Mouse (Mus musculus) megakaryocyte-erythroid progenitor cell, adult 5-6 weeks (primary cell): Measurements from ENCODE around the gene Kcnmb4. TPM values are rescaled to one million over a fixed set of nuclear protein-coding genes. Genes with fewer than 3 reads are reported as not detected.

Experiments
- ATAC-seq: replicated peaks from 2 replicates; pipeline ENCODE4 v1.8.0; 2016; ENCODE audit warnings: mild to moderate bottlenecking, inconsistent platforms; ENCODE audit not compliant: severe bottlenecking, poor library complexity, low FRiP score, low TSS enrichment
- total RNA-seq, 2 experiments: library from RNA; stranded (forward) in 1 of 2; stranded (reverse) in 1 of 2; fragments of 200-1000, 215-1000 nt in 1 of 2; fragments of >200 nt in 1 of 2; fragmentation: Nextera tagmentation in 1 of 2; gene quantifications; 2 replicates each; pipeline ENCODE4 v1.2.3; 2014 to 2017

Gene Kcnmb4
- total RNA-seq (2014; fragmentation: Nextera tagmentation) (not detected in 2 replicates), total RNA-seq (2017) (not detected in 2 replicates)

DNA sequence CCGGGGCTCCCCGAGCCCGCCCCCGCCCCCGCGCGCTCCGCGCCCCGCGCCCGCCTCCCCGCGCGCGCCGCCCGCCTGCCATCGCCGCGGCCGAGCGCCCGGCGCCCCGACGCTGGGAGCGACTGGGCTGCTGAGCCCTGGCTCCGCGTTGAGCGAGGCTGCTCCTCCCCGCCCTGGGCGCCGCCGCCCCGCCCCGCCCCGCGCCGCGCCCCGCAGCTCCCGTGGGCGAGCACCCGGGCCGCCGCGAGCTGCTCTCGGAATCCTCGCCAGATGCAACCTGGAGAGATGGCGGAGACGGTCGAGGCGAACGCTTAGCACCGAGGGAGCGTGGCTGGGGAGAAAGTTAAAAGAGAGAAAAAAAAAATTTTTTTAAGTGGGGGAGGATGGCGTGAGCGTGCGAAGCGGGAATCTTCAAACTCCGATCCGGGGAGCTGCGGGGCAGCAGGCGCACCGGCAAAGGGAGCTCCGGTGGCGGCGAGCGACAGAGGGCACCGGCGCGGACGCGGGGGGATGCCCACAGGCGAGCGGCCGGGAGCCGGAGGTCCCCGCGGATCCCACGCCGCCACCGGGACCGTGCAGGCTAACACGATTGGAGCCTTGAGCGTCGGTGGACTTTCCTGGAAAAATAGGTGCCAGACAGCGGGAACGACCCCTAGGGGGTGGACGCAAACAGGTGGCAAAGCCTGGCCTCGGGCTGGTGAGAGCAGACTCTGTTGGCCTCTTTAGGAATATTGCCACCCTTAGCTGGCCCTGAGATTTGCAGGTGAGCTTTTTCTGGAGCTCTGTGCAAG, at the start of gene Kcnmb4:
Gene Kcnmb4, minus strand, starts transcription at position 120 of the 791 bp plus-strand sequence.
- peak; percentile 63; the same call in 1 of the 2 replicates for ATAC-seq

GRCm38 (mm10) chr10:116519588-116519987, 45.9 kb upstream of the Kcnmb4 start:
- no peak for ATAC-seq

- ATAC-seq = no peak
Observed at GRCm38 (mm10) chr10:116515590-116515989, 41.9 kb upstream of the Kcnmb4 start.

DNA sequence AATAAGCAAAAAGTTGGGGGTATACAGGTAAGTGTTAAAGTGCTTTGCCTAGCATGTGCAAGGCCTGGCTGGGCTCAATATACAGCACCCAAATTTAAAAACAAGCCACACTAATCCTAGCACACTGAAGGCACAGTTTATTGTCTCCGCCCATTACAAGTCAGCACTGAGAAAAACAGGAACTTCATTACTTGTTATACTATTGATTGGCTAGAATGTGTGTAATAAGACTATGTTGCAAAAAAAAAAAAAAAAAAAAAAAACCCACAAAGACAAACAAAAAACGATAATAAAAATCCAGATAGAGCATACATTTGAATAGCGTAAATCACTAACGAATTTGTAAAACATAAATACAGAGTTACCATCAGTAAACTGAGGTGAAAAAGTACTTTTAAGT, 41.5 kb upstream of the Kcnmb4 start:
- ATAC-seq = no peak

- peak; percentile 31; the same call in 1 of the 2 replicates for ATAC-seq
Observed at GRCm38 (mm10) chr10:116513254-116513635, 39.6 kb upstream of the Kcnmb4 start.

- ATAC-seq = no peak
Observed at GRCm38 (mm10) chr10:116512521-116513253, 39.0 kb upstream of the Kcnmb4 start.

DNA sequence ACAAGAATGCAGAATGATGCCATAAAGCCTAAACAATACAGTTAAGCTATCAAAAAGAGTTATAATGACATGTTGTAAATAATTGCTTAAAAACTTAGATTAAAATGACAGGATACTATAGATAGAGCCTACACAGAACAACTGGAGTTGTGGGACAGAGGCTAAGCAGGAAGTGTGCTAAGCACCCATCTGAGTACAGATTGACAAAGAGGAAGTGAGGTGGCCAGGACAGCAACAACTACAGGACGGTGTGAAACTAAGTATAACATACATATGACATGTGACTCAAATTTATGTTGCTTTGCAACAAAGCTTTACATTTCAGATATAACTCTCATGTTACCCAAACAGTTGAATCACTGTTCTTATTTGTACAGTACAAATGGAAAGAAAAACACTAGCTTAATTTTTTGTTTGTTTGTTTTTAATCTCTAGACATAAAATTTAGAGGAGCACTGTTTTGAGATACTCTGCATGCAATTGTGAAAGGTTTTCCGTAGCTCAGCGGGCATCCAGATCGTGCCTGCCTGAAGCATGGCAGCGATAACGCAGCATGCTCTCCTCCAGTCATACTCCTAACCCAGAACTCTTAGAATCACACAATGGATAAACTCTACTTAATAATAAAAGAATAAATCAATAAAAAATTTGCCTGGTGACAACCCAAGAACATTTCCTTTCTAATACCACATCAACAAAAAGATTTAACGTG, 31.8 kb upstream of the Kcnmb4 start:
- ATAC-seq = no peak

GRCm38 (mm10) chr10:116492768-116493167, 19.1 kb upstream of the Kcnmb4 start:
- ATAC-seq = no peak

DNA sequence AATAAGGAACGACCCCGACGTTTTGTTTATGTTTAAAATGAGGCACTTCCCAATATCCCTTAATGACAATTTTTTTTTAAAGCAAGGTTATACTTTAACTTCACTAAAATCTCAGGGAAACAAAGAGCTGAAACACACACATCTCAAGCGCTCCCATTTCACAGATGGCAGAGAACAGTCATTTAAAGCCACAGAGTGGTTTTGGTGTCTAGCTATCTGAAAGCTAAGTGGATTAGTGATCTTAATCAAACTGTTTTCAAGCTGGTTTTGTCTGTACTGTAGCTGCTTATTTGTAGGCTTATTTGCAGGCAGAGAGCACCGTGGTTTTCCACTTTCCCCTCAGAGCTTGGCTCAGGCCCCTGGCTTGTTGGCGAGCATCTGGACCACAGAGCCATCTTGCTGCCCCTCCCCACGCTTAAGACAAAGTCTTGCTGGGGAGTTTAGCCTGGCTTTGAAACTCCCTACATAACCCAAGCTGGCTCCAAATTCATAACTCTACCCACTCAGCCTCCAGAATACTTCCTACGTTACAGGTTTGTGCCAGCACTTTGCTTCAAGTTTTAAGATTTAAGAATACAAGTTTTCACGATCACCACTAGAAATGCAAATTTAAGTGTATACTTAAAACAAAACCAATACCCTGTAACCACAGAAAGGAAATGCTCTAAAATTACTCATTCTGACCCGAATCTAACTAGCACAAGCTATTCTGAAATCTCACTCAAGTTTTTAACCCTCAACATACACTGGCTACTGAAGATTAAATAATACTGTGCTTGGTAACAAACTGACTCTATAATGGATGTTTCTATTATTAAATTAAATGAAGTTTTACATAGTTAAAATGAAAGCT, 13.4 kb upstream of the Kcnmb4 start:
- no peak for ATAC-seq

DNA sequence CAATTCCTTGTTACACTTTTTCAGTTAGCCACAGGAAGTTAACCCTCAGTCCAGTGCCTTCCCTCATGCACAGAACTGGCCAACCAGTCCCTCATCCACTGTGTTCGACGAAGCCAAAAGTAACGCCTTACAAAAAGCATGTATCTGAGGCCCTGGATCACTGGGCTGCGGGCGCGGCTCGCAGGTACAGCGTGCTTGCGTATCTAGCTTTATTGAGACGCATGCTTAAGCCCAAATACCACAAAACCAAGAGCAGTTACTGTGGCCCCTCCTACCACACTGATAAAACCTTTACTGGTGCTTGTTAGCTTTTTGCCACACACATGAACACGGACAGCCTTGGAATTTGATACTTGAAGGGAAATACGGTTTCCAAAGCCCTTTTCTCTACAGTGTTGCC, 8.2 kb upstream of the Kcnmb4 start:
- peak; percentile 98 for ATAC-seq

GRCm38 (mm10) chr10:116480988-116481387, 7.3 kb upstream of the Kcnmb4 start:
- ATAC-seq = no peak

DNA sequence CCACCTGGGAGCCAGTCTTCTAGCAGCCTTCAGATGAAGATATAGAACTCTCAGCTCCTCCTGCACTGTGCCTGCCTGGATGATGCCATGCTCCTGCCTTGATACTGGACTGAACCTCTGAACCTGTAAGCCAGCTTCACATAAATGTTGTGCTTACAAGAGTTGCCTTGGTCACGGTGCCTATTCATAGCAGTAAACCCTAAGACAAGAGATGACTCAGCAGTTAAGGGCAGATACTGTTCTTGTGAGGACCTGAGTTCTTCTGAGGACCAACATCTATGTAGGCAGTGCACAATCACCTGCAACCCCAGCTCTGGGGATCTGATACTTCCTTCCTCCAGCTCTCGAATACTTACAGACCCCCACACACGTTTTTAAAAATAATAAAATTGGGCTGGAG, 2.9 kb upstream of the Kcnmb4 start:
- no peak for ATAC-seq

GRCm38 (mm10) chr10:116475725-116476124, 2.0 kb upstream of the Kcnmb4 start:
- no peak for ATAC-seq

GRCm38 (mm10) chr10:116473071-116473758, 463 bp downstream of the Kcnmb4 start:
- peak; percentile 41 for ATAC-seq

DNA sequence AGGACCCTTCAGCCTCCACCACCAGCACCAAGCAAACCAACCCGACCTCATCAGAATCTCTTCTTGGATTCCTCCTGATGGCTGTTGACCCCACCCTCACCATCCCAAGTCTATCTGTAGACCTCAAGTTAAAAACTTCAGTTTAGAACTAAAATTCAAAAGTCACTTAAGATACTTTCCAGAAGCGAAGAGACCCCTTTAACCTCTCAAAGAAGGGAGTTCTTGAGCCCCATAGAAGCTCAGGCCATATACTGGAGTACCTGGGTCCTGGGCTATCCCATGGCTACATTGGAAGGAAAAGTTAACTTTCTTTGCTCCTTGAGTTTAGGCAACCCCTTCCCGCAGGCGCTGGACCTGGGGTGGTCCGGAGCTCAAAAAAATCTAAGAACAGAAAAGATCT, 1.1 kb downstream of the Kcnmb4 start:
- no peak for ATAC-seq

GRCm38 (mm10) chr10:116470306-116470925, 3.3 kb downstream of the Kcnmb4 start:
- no peak for ATAC-seq

- no peak for ATAC-seq
Observed at GRCm38 (mm10) chr10:116468094-116468493, 5.6 kb downstream of the Kcnmb4 start.

GRCm38 (mm10) chr10:116463753-116464345, 9.8 kb downstream of the Kcnmb4 start:
- no peak for ATAC-seq
